Mouse (Mus musculus): ENCODE results near the gene Dhcr24. TPM values are rescaled to one million over a fixed set of nuclear protein-coding genes. Genes with fewer than 3 reads are reported as not detected.

Gene Dhcr24
- total RNA-seq, 2 experiments from 2014 or later: 98.4 to 119 TPM

GRCm38 (mm10) chr4:106559343-106560212, 1.3 kb upstream of the Dhcr24 start:
- DNase-seq (ENCODE audit: low spot score in 2 of 2): no peak

GRCm38 (mm10) chr4:106560213-106560845, 509 bp upstream of the Dhcr24 start:
- DNase-seq (ENCODE audit: low spot score in 2 of 2): no peak

GRCm38 (mm10) chr4:106562006-106562405, 1.2 kb downstream of the Dhcr24 start:
- DNase-seq (ENCODE audit: low spot score in 2 of 2): no peak

- no peak for DNase-seq (ENCODE audit: low spot score in 2 of 2)
Measured at GRCm38 (mm10) chr4:106562837-106563790, 2.3 kb downstream of the Dhcr24 start.

- no peak for DNase-seq (ENCODE audit: low spot score in 2 of 2)
Measured at GRCm38 (mm10) chr4:106564161-106564560, 3.3 kb downstream of the Dhcr24 start.

- DNase-seq (ENCODE audit: low spot score in 2 of 2): no peak
Measured at GRCm38 (mm10) chr4:106569680-106570079, 8.8 kb downstream of the Dhcr24 start.

GRCm38 (mm10) chr4:106571081-106571724, 10.4 kb downstream of the Dhcr24 start:
- DNase-seq (ENCODE audit: low spot score in 2 of 2): no peak

- DNase-seq (ENCODE audit: low spot score in 2 of 2): no peak
Measured at GRCm38 (mm10) chr4:106575022-106575421, 14.2 kb downstream of the Dhcr24 start.

- DNase-seq (ENCODE audit: low spot score in 2 of 2): no peak
Measured at GRCm38 (mm10) chr4:106577511-106577910, 16.7 kb downstream of the Dhcr24 start.

- DNase-seq (ENCODE audit: low spot score in 2 of 2): peak; percentile 27 to 42
Measured at GRCm38 (mm10) chr4:106581176-106581864, 20.5 kb downstream of the Dhcr24 start.

- DNase-seq (ENCODE audit: low spot score in 2 of 2): peak in 1 of 2 experiments; percentile 52
Measured at GRCm38 (mm10) chr4:106581865-106582204, 21.0 kb downstream of the Dhcr24 start.

- no peak for DNase-seq (ENCODE audit: low spot score in 2 of 2)
Measured at GRCm38 (mm10) chr4:106582428-106583153, 21.8 kb downstream of the Dhcr24 start.

- no peak for DNase-seq (ENCODE audit: low spot score in 2 of 2)
Measured at GRCm38 (mm10) chr4:106584665-106585064, 23.8 kb downstream of the Dhcr24 start.

GRCm38 (mm10) chr4:106587075-106587474, 26.2 kb downstream of the Dhcr24 start:
- no peak for DNase-seq (ENCODE audit: low spot score in 2 of 2)

- no peak for DNase-seq (ENCODE audit: low spot score in 2 of 2)
Measured at GRCm38 (mm10) chr4:106590142-106590541, 29.3 kb downstream of the Dhcr24 start.

- no peak for DNase-seq (ENCODE audit: low spot score in 2 of 2)
Measured at GRCm38 (mm10) chr4:106590871-106591270, 30.0 kb downstream of the Dhcr24 start.

- no peak for DNase-seq (ENCODE audit: low spot score in 2 of 2)
Measured at GRCm38 (mm10) chr4:106593636-106594035, 32.8 kb downstream of the Dhcr24 start.

- no peak for DNase-seq (ENCODE audit: low spot score in 2 of 2)
Measured at GRCm38 (mm10) chr4:106596200-106596599, 35.4 kb downstream of the Dhcr24 start.

GRCm38 (mm10) chr4:106597055-106597454, 36.2 kb downstream of the Dhcr24 start:
- DNase-seq (ENCODE audit: low spot score in 2 of 2): no peak

GRCm38 (mm10) chr4:106597741-106598140, 36.9 kb downstream of the Dhcr24 start:
- no peak for DNase-seq (ENCODE audit: low spot score in 2 of 2)
